Mouse (Mus musculus) CH12.LX (cell line): ENCODE measurements at regions not wholly inside any gene's neighbourhood (a gene's known extent, or its start where the extent isn't known, plus 50 kb on each side); places are given as distances from the start of the nearest gene placed in this dataset.

Experiments
- CTCF ChIP-seq, 2 experiments: IDR thresholded peaks in 1 of 2; conservative IDR thresholded peaks in 1 of 2; 2 replicates each; pipeline ENCODE4 v1.5.1; 2011 to 2012; ENCODE audit warnings: low read depth in 2 of 2, low read length in 2 of 2, improper control_type of control experiment in 1 of 2, inconsistent platforms in 1 of 2, mild to moderate bottlenecking in 1 of 2, moderate library complexity in 1 of 2
- E2F4 ChIP-seq: IDR thresholded peaks from 2 replicates; pipeline ENCODE4 v1.6.1; 2011; ENCODE audit warnings: low read depth, low read length, improper control_type of control experiment; ENCODE audit not compliant: insufficient replicate concordance
- ELF1 ChIP-seq: IDR thresholded peaks from 2 replicates; pipeline ENCODE4 v1.6.1; 2014; ENCODE audit warnings: low read depth, mild to moderate bottlenecking, inconsistent platforms, low read length, improper control_type of control experiment
- EP300 ChIP-seq: IDR thresholded peaks from 2 replicates; pipeline ENCODE4 v1.6.1; 2011; ENCODE audit warnings: low read length, improper control_type of control experiment
- MAZ ChIP-seq: IDR thresholded peaks from 2 replicates; pipeline ENCODE4 v1.6.1; 2012; ENCODE audit warnings: low read depth, mild to moderate bottlenecking, inconsistent platforms, low read length, improper control_type of control experiment, moderate library complexity
- POLR2A ChIP-seq: IDR thresholded peaks from 2 replicates; pipeline ENCODE4 v1.6.1; 2011; ENCODE audit warnings: low read depth, mild to moderate bottlenecking, improper control_type of control experiment, low read length
- POLR2AphosphoS2 ChIP-seq: IDR thresholded peaks from 2 replicates; pipeline ENCODE4 v1.6.1; 2011; ENCODE audit warnings: low read depth, low read length, improper control_type of control experiment
- UBTF ChIP-seq: IDR thresholded peaks from 2 replicates; pipeline ENCODE4 v1.6.1; 2012; ENCODE audit warnings: low read depth, mild to moderate bottlenecking, inconsistent platforms, low read length, improper control_type of control experiment, moderate library complexity

DNA sequence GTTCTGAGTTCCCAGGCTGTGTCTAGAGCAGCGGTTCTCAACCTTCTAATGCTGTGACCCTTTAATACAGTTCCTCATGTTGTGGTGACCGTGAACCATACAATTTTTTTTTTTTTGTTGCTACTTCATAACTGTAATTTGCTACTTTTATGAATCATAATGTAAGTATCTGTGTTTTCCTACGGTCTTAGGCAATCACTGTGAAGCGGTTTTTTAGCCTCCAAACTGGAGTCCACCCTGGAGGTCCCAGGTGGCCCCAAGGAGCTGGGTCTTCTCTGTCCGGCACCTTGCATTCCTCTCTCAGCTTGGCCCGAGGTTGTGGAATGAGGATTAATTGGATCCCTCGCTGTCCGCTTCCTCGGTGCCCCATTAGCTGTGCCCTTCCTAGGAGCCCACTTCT lies 96.6 kb upstream of the 1700021F07Rik start:
- TF ChIP-seq POLR2A (no peak), CTCF (conservative IDR thresholded peaks at IDR 0.05 in 1 of 2, IDR thresholded peaks at IDR 0.05 in 1 of 2; ENCODE audit: low read depth in 2 of 2, low read length in 2 of 2) (no peak), EP300 (no peak), UBTF (no peak), POLR2AphosphoS2 (no peak), E2F4 (no peak), MAZ (no peak), ELF1 (no peak)
